14 mouse cellular contexts compared by ENCODE assay signal in genomic region chr17:27591826-27592564, GRCm38 (mm10). TPM values are rescaled to one million over a fixed set of nuclear protein-coding genes. Genes with fewer than 3 reads are reported as not detected.
DNase-seq lines count a peak whose midpoint lies in the region; ATAC-seq and TF ChIP-seq lines count a peak whose summit lies in the region.
"Had no signal": no experiment of that assay in that cellular context is flagged by ENCODE, and none has a peak within 500 bp of the region (broad histone marks: within the 10 kb centered on the region; RNA-seq: fewer than 3 reads in every experiment).

No protein-coding gene starts in this region.

- no peak for ATAC-seq in forebrain, postnatal 0 days
- no peak for ATAC-seq in forebrain, embryonic 14.5 days
- ATAC-seq in liver, embryonic 12.5 days: no peak

- no peak overlapping the region for H3K27ac ChIP-seq in forebrain, postnatal 0 days (ENCODE audit: low read depth, low read length)
- H3K27ac ChIP-seq in forebrain, embryonic 14.5 days (ENCODE audit: low read depth, low read length): no peak overlapping the region
- H3K27ac ChIP-seq in liver, adult 2 months (replicated peaks; ENCODE audit: insufficient read depth, low read depth, low read length): 0 out of 2 replicates have a peak overlapping the region, but pooled peaks have one; percentile 3
- no peak overlapping the region for H3K27ac ChIP-seq in liver, embryonic 12.5 days
- no peak overlapping the region for H3K27ac ChIP-seq in MEL (ENCODE audit: control insufficient read depth, low read depth, low read length)
- H3K27ac ChIP-seq: neural tube, embryonic 15.5 days had no signal

- H3K9me3 ChIP-seq in forebrain, postnatal 0 days (ENCODE audit: low read length): no peaks in the 10 kb centered on the region
- no peaks in the 10 kb centered on the region for H3K9me3 ChIP-seq in forebrain, embryonic 14.5 days (replicated peaks; ENCODE audit: control insufficient read depth, low read length)
- no peaks in the 10 kb centered on the region for H3K9me3 ChIP-seq in liver, embryonic 12.5 days (replicated peaks)
- no peaks in the 10 kb centered on the region for H3K9me3 ChIP-seq in MEL (replicated peaks; ENCODE audit: insufficient read depth, low read length)
- no peaks in the 10 kb centered on the region for H3K9me3 ChIP-seq in megakaryocyte, embryonic 14.5 days
- H3K9me3 ChIP-seq: neural tube, embryonic 15.5 days had no signal

- H3K27me3 ChIP-seq in forebrain, postnatal 0 days (ENCODE audit: insufficient read depth, low read length): no peaks in the 10 kb centered on the region
- H3K27me3 ChIP-seq in forebrain, embryonic 14.5 days (replicated peaks; ENCODE audit: control insufficient read depth, insufficient read depth, low read length): no peaks in the 10 kb centered on the region
- H3K27me3 ChIP-seq in liver, adult 2 months (ENCODE audit: control insufficient read depth, insufficient read depth, low read length): no peaks in the 10 kb centered on the region
- H3K27me3 ChIP-seq in liver, embryonic 12.5 days (replicated peaks): no peaks in the 10 kb centered on the region
- no peaks in the 10 kb centered on the region for H3K27me3 ChIP-seq in MEL (ENCODE audit: control insufficient read depth in 1 of 2, insufficient read depth in 2 of 2, low read length in 2 of 2)
- no peaks in the 10 kb centered on the region for H3K27me3 ChIP-seq in megakaryocyte, embryonic 14.5 days (replicated peaks)
- H3K27me3 ChIP-seq: neural tube, embryonic 15.5 days had no signal

- no peak for TF ChIP-seq POLR2A in liver, adult 2 months (IDR thresholded peaks at IDR 0.05; ENCODE audit: extremely low read depth, insufficient read depth, low read length)
- no peak for TF ChIP-seq POLR2A in MEL (IDR thresholded peaks at IDR 0.05; ENCODE audit: control insufficient read depth in 1 of 2, insufficient read depth in 1 of 2, low read depth in 1 of 2, low read length in 2 of 2, poor library complexity in 1 of 2)

- H3K4me3 ChIP-seq in forebrain, postnatal 0 days (ENCODE audit: low read depth, low read length): no peak overlapping the region
- no peak overlapping the region for H3K4me3 ChIP-seq in forebrain, embryonic 14.5 days (ENCODE audit: low read depth, low read length)
- H3K4me3 ChIP-seq in liver, adult 2 months (ENCODE audit: insufficient read depth, low read depth, low read length): no peak overlapping the region
- H3K4me3 ChIP-seq in liver, embryonic 12.5 days: no peak overlapping the region
- no peak overlapping the region for H3K4me3 ChIP-seq in MEL (ENCODE audit: control insufficient read depth in 1 of 2, insufficient read depth in 1 of 2, low read depth in 2 of 2, low read length in 2 of 2)
- peak overlapping the region; percentile 47 for H3K4me3 ChIP-seq in megakaryocyte, embryonic 14.5 days (replicated peaks)
- H3K4me3 ChIP-seq: neural tube, embryonic 15.5 days had no signal

- TF ChIP-seq EP300 in MEL (IDR thresholded peaks at IDR 0.05; ENCODE audit: low read depth in 1 of 2, low read length in 2 of 2): no peak

- H3K4me2 ChIP-seq in forebrain, postnatal 0 days (ENCODE audit: low read depth): no peak overlapping the region
- H3K4me2 ChIP-seq in forebrain, embryonic 14.5 days (ENCODE audit: low read length): no peak overlapping the region
- no peak overlapping the region for H3K4me2 ChIP-seq in liver, embryonic 12.5 days
- H3K4me2 ChIP-seq: neural tube, embryonic 15.5 days had no signal

- TF ChIP-seq RAD21 in MEL (IDR thresholded peaks at IDR 0.05; ENCODE audit: low read depth, low read length): peak; percentile 36

- DNase-seq in forebrain, postnatal 0 days: no peak
- DNase-seq in forebrain, embryonic 14.5 days (ENCODE audit: low spot score): no peak
- no peak for DNase-seq in liver, adult 2 months (ENCODE audit: extremely low read depth, low read depth, low spot score)
- peak; percentile 58 for DNase-seq in MEL (ENCODE audit: low read depth, low spot score)
- DNase-seq in cerebellum, postnatal 14 days: no peak
- DNase-seq in frontal cortex, adult 2 months (ENCODE audit: extremely low spot score in 1 of 2, low spot score in 1 of 2): no peak
- DNase-seq: adrenal gland, postnatal 25 days; embryo, embryonic 11 days; gastrocnemius, postnatal 14 days; kidney, adult 9 months; spleen, adult 18-20 months had no signal

- no peak overlapping the region for H3K9ac ChIP-seq in forebrain, postnatal 0 days
- H3K9ac ChIP-seq in forebrain, embryonic 14.5 days (ENCODE audit: low read length): no peak overlapping the region
- no peak overlapping the region for H3K9ac ChIP-seq in liver, adult 2 months (ENCODE audit: low read depth, low read length)
- H3K9ac ChIP-seq in liver, embryonic 12.5 days: no peak overlapping the region
- H3K9ac ChIP-seq in MEL (ENCODE audit: control insufficient read depth, low read depth, low read length, poor library complexity, severe bottlenecking): no peak overlapping the region
- H3K9ac ChIP-seq: neural tube, embryonic 15.5 days had no signal

- H3K79me2 ChIP-seq in liver, adult 2 months (ENCODE audit: control insufficient read depth, insufficient read depth, low read length): peaks cover 12% of the 10 kb centered on the region; the same call in 1 of the 2 replicates
- peaks cover 9% of the 10 kb centered on the region; the same call in 1 of the 2 replicates for H3K79me2 ChIP-seq in MEL (ENCODE audit: control insufficient read depth, insufficient read depth, low read length, poor library complexity)

- H3K36me3 ChIP-seq in forebrain, postnatal 0 days (ENCODE audit: insufficient read depth): peaks cover 65% of the 10 kb centered on the region
- peaks cover 88% of the 10 kb centered on the region for H3K36me3 ChIP-seq in forebrain, embryonic 14.5 days (ENCODE audit: control insufficient read depth, insufficient read depth, low read length)
- H3K36me3 ChIP-seq in liver, adult 2 months (ENCODE audit: control insufficient read depth, insufficient read depth, low read length): no peaks in the 10 kb centered on the region
- H3K36me3 ChIP-seq in liver, embryonic 12.5 days: peaks cover 79% of the 10 kb centered on the region
- peaks cover 3 to 19% of the 10 kb centered on the region in 2 experiments; a peak in 3 of 4 replicates for H3K36me3 ChIP-seq in MEL (ENCODE audit: control insufficient read depth in 1 of 2, insufficient read depth in 2 of 2, low read length in 2 of 2)
- H3K36me3 ChIP-seq in megakaryocyte, embryonic 14.5 days (replicated peaks; ENCODE audit: low read length): peaks cover 96% of the 10 kb centered on the region

- H3K4me1 ChIP-seq in forebrain, postnatal 0 days (ENCODE audit: insufficient read depth): no peaks in the 10 kb centered on the region
- no peaks in the 10 kb centered on the region for H3K4me1 ChIP-seq in forebrain, embryonic 14.5 days (ENCODE audit: control insufficient read depth, insufficient read depth, low read length)
- peaks cover 6% of the 10 kb centered on the region for H3K4me1 ChIP-seq in liver, adult 2 months (ENCODE audit: control insufficient read depth, insufficient read depth, low read length)
- peaks cover 50% of the 10 kb centered on the region for H3K4me1 ChIP-seq in liver, embryonic 12.5 days
- peaks cover 9 to 20% of the 10 kb centered on the region in 2 experiments for H3K4me1 ChIP-seq in MEL (ENCODE audit: control insufficient read depth in 1 of 2, insufficient read depth in 2 of 2, low read length in 2 of 2)
- peaks cover 93% of the 10 kb centered on the region for H3K4me1 ChIP-seq in megakaryocyte, embryonic 14.5 days

- TF ChIP-seq CTCF in forebrain, postnatal 0 days (IDR thresholded peaks at IDR 0.05; ENCODE audit: low read depth): peak; percentile 36
- peak; percentile 36; the same call in 1 of the 2 replicates for TF ChIP-seq CTCF in liver, adult 2 months (IDR thresholded peaks at IDR 0.05; ENCODE audit: low read depth, low read length)
- peak; percentile 58 to 63 (median 63) for TF ChIP-seq CTCF in MEL (IDR thresholded peaks at IDR 0.05 in 2 of 3, conservative IDR thresholded peaks at IDR 0.05 in 1 of 3; ENCODE audit: control insufficient read depth in 1 of 3, insufficient read depth in 1 of 3, low read depth in 2 of 3, low read length in 3 of 3, poor library complexity in 1 of 3, severe bottlenecking in 1 of 3)

- WGBS in forebrain, postnatal 0 days: 91% methylated on average over 12 of the region's 12 CpGs
- 88% methylated on average over 12 of the region's 12 CpGs for WGBS in forebrain, embryonic 14.5 days
- 76% methylated on average over 12 of the region's 12 CpGs for WGBS in liver, adult 2 months
- 83% methylated on average over 12 of the region's 12 CpGs for WGBS in liver, embryonic 12.5 days (ENCODE audit: insufficient replicate concordance)

RNA-seq across cellular contexts. Expression of gene AI413582, which starts 26.4 kb away (rescaled TPM):
- 35.0 and 70.3 TPM in 2 replicates for total RNA-seq in forebrain, postnatal 0 days (2014; rRNA removed)
- 85.2 and 92.8 TPM in 2 replicates for polyA plus RNA-seq in forebrain, postnatal 0 days (2015; fragmentation: Nextera tagmentation; extraction: Ambion mirVana)
- 44.6 and 46.2 TPM in 2 replicates for polyA plus RNA-seq in forebrain, embryonic 14.5 days (2014; fragmentation: Nextera tagmentation; extraction: Ambion mirVana)
- 4.5 and 4.9 TPM in 2 replicates for total RNA-seq in liver, adult 2 months (2014; rRNA removed)
- polyA plus RNA-seq in liver, adult 2 months (2012; rRNA removed): 11.3 and 12.9 TPM in 2 replicates
- 14.1 and 16.8 TPM in 2 replicates for polyA plus RNA-seq in liver, embryonic 12.5 days (2016; fragmentation: Nextera tagmentation; extraction: Ambion mirVana)
- total RNA-seq in MEL (2012; rRNA removed): 20.6 and 21.5 TPM in 2 replicates
- 10 to 100 TPM in 1 of 2 experiments, not detected in 1; 56.5 TPM for polyA plus RNA-seq in MEL (2012; ENCODE audit: insufficient read depth in 1 of 2, insufficient read length in 2 of 2, low read depth in 1 of 2, low replicate concordance in 2 of 2, missing spikeins in 1 of 2)
- polyA plus RNA-seq in megakaryocyte, embryonic 14.5 days (2012; ENCODE audit: insufficient read depth, low replicate concordance): 81.1 and 284 TPM in 2 replicates
- 83.9 and 84.2 TPM in 2 replicates for polyA plus RNA-seq in frontal cortex, adult 2 months (2012; rRNA removed)

RNA-seq across cellular contexts. Expression of gene Nudt3, which starts 31.3 kb away (rescaled TPM):
- total RNA-seq in forebrain, postnatal 0 days (2014; rRNA removed): 324 and 329 TPM in 2 replicates
- polyA plus RNA-seq in forebrain, postnatal 0 days (2015; fragmentation: Nextera tagmentation; extraction: Ambion mirVana): 249 TPM in 2 replicates
- 175 and 178 TPM in 2 replicates for polyA plus RNA-seq in forebrain, embryonic 14.5 days (2014; fragmentation: Nextera tagmentation; extraction: Ambion mirVana)
- 19.5 and 21.1 TPM in 2 replicates for total RNA-seq in liver, adult 2 months (2014; rRNA removed)
- 23.5 and 25.5 TPM in 2 replicates for polyA plus RNA-seq in liver, adult 2 months (2012; rRNA removed)
- 51.2 and 53.9 TPM in 2 replicates for polyA plus RNA-seq in liver, embryonic 12.5 days (2016; fragmentation: Nextera tagmentation; extraction: Ambion mirVana)
- total RNA-seq in MEL (2012; rRNA removed): 93.8 and 96.5 TPM in 2 replicates
- polyA plus RNA-seq in MEL (2012; ENCODE audit: insufficient read depth in 1 of 2, insufficient read length in 2 of 2, low read depth in 1 of 2, low replicate concordance in 2 of 2, missing spikeins in 1 of 2): 100 to 1,000 TPM in 1 of 2 experiments, 10 to 100 TPM in 1; 97.0 to 258 TPM
- polyA plus RNA-seq in megakaryocyte, embryonic 14.5 days (2012; ENCODE audit: insufficient read depth, low replicate concordance): 157 and 272 TPM in 2 replicates
- 352 and 353 TPM in 2 replicates for polyA plus RNA-seq in frontal cortex, adult 2 months (2012; rRNA removed)

RNA-seq across cellular contexts. Expression of gene Hmga1, which starts 35.7 kb away (rescaled TPM):
- 84.7 and 99.1 TPM in 2 replicates for total RNA-seq in forebrain, postnatal 0 days (2014; rRNA removed)
- polyA plus RNA-seq in forebrain, postnatal 0 days (2015; fragmentation: Nextera tagmentation; extraction: Ambion mirVana): 122 and 123 TPM in 2 replicates
- 132 TPM in 2 replicates for polyA plus RNA-seq in forebrain, embryonic 14.5 days (2014; fragmentation: Nextera tagmentation; extraction: Ambion mirVana)
- 5.7 and 8.1 TPM in 2 replicates for total RNA-seq in liver, adult 2 months (2014; rRNA removed)
- 16.5 and 21.4 TPM in 2 replicates for polyA plus RNA-seq in liver, adult 2 months (2012; rRNA removed)
- polyA plus RNA-seq in liver, embryonic 12.5 days (2016; fragmentation: Nextera tagmentation; extraction: Ambion mirVana): 295 and 306 TPM in 2 replicates
- 96.0 and 106 TPM in 2 replicates for total RNA-seq in MEL (2012; rRNA removed)
- 100 to 1,000 TPM in 1 of 2 experiments, not detected in 1; 112 TPM for polyA plus RNA-seq in MEL (2012; ENCODE audit: insufficient read depth in 1 of 2, insufficient read length in 2 of 2, low read depth in 1 of 2, low replicate concordance in 2 of 2, missing spikeins in 1 of 2)
- polyA plus RNA-seq in megakaryocyte, embryonic 14.5 days (2012; ENCODE audit: insufficient read depth, low replicate concordance): 3,567 and 8,363 TPM in 2 replicates
- 66.0 and 78.8 TPM in 2 replicates for polyA plus RNA-seq in frontal cortex, adult 2 months (2012; rRNA removed)

RNA-seq across cellular contexts. Expression of gene RPS10-NUDT3, which starts 43.0 kb away (rescaled TPM):
- not detected in 2 replicates for total RNA-seq in forebrain, postnatal 0 days (2014; rRNA removed)
- not detected in 2 replicates for polyA plus RNA-seq in forebrain, postnatal 0 days (2015; fragmentation: Nextera tagmentation; extraction: Ambion mirVana)
- polyA plus RNA-seq in forebrain, embryonic 14.5 days (2014; fragmentation: Nextera tagmentation; extraction: Ambion mirVana): not detected in 2 replicates
- not detected in 2 replicates for total RNA-seq in liver, adult 2 months (2014; rRNA removed)
- not detected in 2 replicates for polyA plus RNA-seq in liver, adult 2 months (2012; rRNA removed)
- polyA plus RNA-seq in liver, embryonic 12.5 days (2016; fragmentation: Nextera tagmentation; extraction: Ambion mirVana): not detected in 2 replicates
- total RNA-seq in MEL (2012; rRNA removed): not detected in 2 replicates
- polyA plus RNA-seq in MEL (2012; ENCODE audit: insufficient read depth in 1 of 2, insufficient read length in 2 of 2, low read depth in 1 of 2, low replicate concordance in 2 of 2, missing spikeins in 1 of 2): 10 to 100 TPM in 1 of 2 experiments, not detected in 1; 37.3 TPM
- not detected in 2 replicates for polyA plus RNA-seq in megakaryocyte, embryonic 14.5 days (2012; ENCODE audit: insufficient read depth, low replicate concordance)
- polyA plus RNA-seq in frontal cortex, adult 2 months (2012; rRNA removed): 0.20 TPM in 1 of 2 replicates, not detected in the other
- total RNA-seq: adrenal gland, postnatal 25 days; gastrocnemius, postnatal 14 days had no signal
- polyA plus RNA-seq: neural tube, embryonic 15.5 days had no signal

RNA-seq across cellular contexts. Expression of gene Rps10, which starts 44.5 kb away (rescaled TPM):
- 1,348 and 1,517 TPM in 2 replicates for total RNA-seq in forebrain, postnatal 0 days (2014; rRNA removed)
- polyA plus RNA-seq in forebrain, postnatal 0 days (2015; fragmentation: Nextera tagmentation; extraction: Ambion mirVana): 502 and 620 TPM in 2 replicates
- polyA plus RNA-seq in forebrain, embryonic 14.5 days (2014; fragmentation: Nextera tagmentation; extraction: Ambion mirVana): 603 and 789 TPM in 2 replicates
- 416 and 461 TPM in 2 replicates for total RNA-seq in liver, adult 2 months (2014; rRNA removed)
- 407 and 437 TPM in 2 replicates for polyA plus RNA-seq in liver, adult 2 months (2012; rRNA removed)
- polyA plus RNA-seq in liver, embryonic 12.5 days (2016; fragmentation: Nextera tagmentation; extraction: Ambion mirVana): 898 and 941 TPM in 2 replicates
- 3,087 and 3,166 TPM in 2 replicates for total RNA-seq in MEL (2012; rRNA removed)
- 1,000 to 10,000 TPM; 3,057 to 3,899 TPM for polyA plus RNA-seq in MEL (2012; ENCODE audit: insufficient read depth in 1 of 2, insufficient read length in 2 of 2, low read depth in 1 of 2, low replicate concordance in 2 of 2, missing spikeins in 1 of 2)
- polyA plus RNA-seq in megakaryocyte, embryonic 14.5 days (2012; ENCODE audit: insufficient read depth, low replicate concordance): 1,090 and 3,855 TPM in 2 replicates
- polyA plus RNA-seq in frontal cortex, adult 2 months (2012; rRNA removed): 567 and 606 TPM in 2 replicates

Comparison
In these comparisons a context has a peak if more than half of its experiments do, and no peak if none do; other contexts are left out.
1. RNA of gene Hmga1, which starts 35.7 kb away (polyA plus RNA-seq): 3,567 to 8,363 TPM in megakaryocyte, embryonic 14.5 days; 295 to 306 TPM in liver, embryonic 12.5 days, 132 TPM in forebrain, embryonic 14.5 days, 122 to 123 TPM in forebrain, postnatal 0 days, 112 TPM in MEL, 66.0 to 78.8 TPM in frontal cortex, adult 2 months and 16.5 to 21.4 TPM in liver, adult 2 months; every median in the first group is over 10 times any median in the second.
2. Peak in every context shown above with its lines, with median percentiles within 50 percentile points of each other: CTCF ChIP-seq.